Mouse (Mus musculus) adrenal gland, postnatal 14 days (tissue): Measurements from ENCODE around the gene Fzd5. TPM values are rescaled to one million over a fixed set of nuclear protein-coding genes. Genes with fewer than 3 reads are reported as not detected.

ENCODE experiments used
- DNase-seq: peaks from one replicate; pipeline ENCODE4 v3.0.0; 2021; ENCODE audit warnings: mixed read lengths
- total RNA-seq: library from RNA; stranded (reverse); gene quantifications from 2 replicates; pipeline ENCODE4 v1.2.3, GENCODE M21; 2021

Gene Fzd5
- total RNA-seq, 1 experiment from 2014 or later = 14.4 TPM

GRCm38 (mm10) chr1:64689561-64690212, 47.9 kb downstream of the Fzd5 start:
- DNase-seq = no peak

- no peak for DNase-seq
Observed at GRCm38 (mm10) chr1:64688046-64688445, 49.5 kb downstream of the Fzd5 start.

- DNase-seq = no peak
Observed at GRCm38 (mm10) chr1:64684440-64684839, 53.1 kb downstream of the Fzd5 start.

GRCm38 (mm10) chr1:64683039-64683438, 54.5 kb downstream of the Fzd5 start:
- DNase-seq = no peak

- no peak for DNase-seq
Observed at GRCm38 (mm10) chr1:64681499-64681898, 56.1 kb downstream of the Fzd5 start.

Other genes starting within 250 kb of the Fzd5 start
- 42.1 and 47.9 TPM in 2 replicates for gene Creb1, start 205.1 kb downstream of the Fzd5 start, total RNA-seq
- gene Mettl21a, start 120.5 kb downstream of the Fzd5 start, total RNA-seq = 8.5 and 10.6 TPM in 2 replicates
- gene Ccnyl1, start 47.3 kb downstream of the Fzd5 start, total RNA-seq = 22.7 and 24.0 TPM in 2 replicates
- 19.2 and 20.4 TPM in 2 replicates for gene Plekhm3, start 219.1 kb upstream of the Fzd5 start, total RNA-seq